22 mouse cellular contexts compared by ENCODE assay signal in genomic region chr6:120868824-120869223, GRCm38 (mm10). TPM values are rescaled to one million over a fixed set of nuclear protein-coding genes. Genes with fewer than 3 reads are reported as not detected.
DNase-seq lines count a peak whose midpoint lies in the region; ATAC-seq and TF ChIP-seq lines count a peak whose summit lies in the region.
"Had no signal": no experiment of that assay in that cellular context is flagged by ENCODE, and none has a peak within 500 bp of the region (broad histone marks: within the 10 kb centered on the region; RNA-seq: fewer than 3 reads in every experiment).

No protein-coding gene starts in this region.

- no peak for TF ChIP-seq POLR2A in embryonic fibroblast, embryonic 13.5 days (IDR thresholded peaks at IDR 0.05; ENCODE audit: low read depth, low read length)

- peaks cover 35% of the 10 kb centered on the region for H3K36me3 ChIP-seq in embryonic facial prominence, embryonic 14.5 days (ENCODE audit: control insufficient read depth, insufficient read depth, low read length)
- peaks cover 54% of the 10 kb centered on the region for H3K36me3 ChIP-seq in embryonic facial prominence, embryonic 10.5 days (replicated peaks)

- peak; percentile 17 for DNase-seq in embryonic facial prominence, embryonic 14.5 days (ENCODE audit: low spot score)
- no peak for DNase-seq in embryonic facial prominence, embryonic 10.5 days (ENCODE audit: low spot score)
- DNase-seq in left cerebral cortex, postnatal 14 days (ENCODE audit: low spot score in 2 of 2): peak; percentile 61 to 88
- no peak for DNase-seq in left cerebral cortex, postnatal 4 days
- peak; percentile 61 for DNase-seq in right cerebral cortex, postnatal 4 days
- DNase-seq in urinary bladder, postnatal 36 days (ENCODE audit: low spot score in 2 of 2): no peak
- no peak for DNase-seq in lung, postnatal 4 days
- DNase-seq: cerebellum, adult 9-10 months; gastrocnemius, postnatal 10 days; heart, adult 18-20 months; kidney, postnatal 4 days; midbrain, embryonic 14.5 days; thymus, postnatal 14 days had no signal

- no peaks in the 10 kb centered on the region for H3K4me1 ChIP-seq in embryonic facial prominence, embryonic 14.5 days (ENCODE audit: control insufficient read depth, insufficient read depth, low read length)
- H3K4me1 ChIP-seq in embryonic facial prominence, embryonic 10.5 days: no peaks in the 10 kb centered on the region
- peaks cover 19% of the 10 kb centered on the region for H3K4me1 ChIP-seq in embryonic fibroblast, embryonic 13.5 days (ENCODE audit: control insufficient read depth, insufficient read depth, low read length)
- H3K4me1 ChIP-seq: limb, embryonic 12.5 days had no signal

- no peaks in the 10 kb centered on the region for H3K27me3 ChIP-seq in embryonic facial prominence, embryonic 14.5 days (replicated peaks; ENCODE audit: control insufficient read depth, insufficient read depth, low read length)
- H3K27me3 ChIP-seq in embryonic facial prominence, embryonic 10.5 days (replicated peaks; ENCODE audit: low read depth, poor library complexity, severe bottlenecking): no peaks in the 10 kb centered on the region
- H3K27me3 ChIP-seq: CH12.LX; heart, embryonic 15.5 days; limb, embryonic 12.5 days; liver, embryonic 15.5 days had no signal

- no peak overlapping the region for H3K9ac ChIP-seq in embryonic facial prominence, embryonic 14.5 days (ENCODE audit: low read depth, low read length)
- H3K9ac ChIP-seq: heart, embryonic 15.5 days; limb, embryonic 12.5 days; liver, embryonic 15.5 days had no signal

- intact Hi-C loops in left cerebral cortex, postnatal 14 days (cut with DNase I): no loop called here
- intact Hi-C loops in left cerebral cortex, postnatal 4 days (cut with DNase I): no loop called here

- no peaks in the 10 kb centered on the region for H3K9me3 ChIP-seq in embryonic facial prominence, embryonic 14.5 days (ENCODE audit: control insufficient read depth, low read length)
- no peaks in the 10 kb centered on the region for H3K9me3 ChIP-seq in embryonic facial prominence, embryonic 10.5 days
- H3K9me3 ChIP-seq: heart, embryonic 15.5 days; limb, embryonic 12.5 days; liver, embryonic 15.5 days had no signal

- no peak overlapping the region for H3K4me2 ChIP-seq in embryonic facial prominence, embryonic 14.5 days (ENCODE audit: low read depth, low read length)
- H3K4me2 ChIP-seq: heart, embryonic 15.5 days; limb, embryonic 12.5 days; liver, embryonic 15.5 days had no signal

- ATAC-seq in embryonic facial prominence, embryonic 14.5 days (ENCODE audit: low read depth): no peak
- ATAC-seq: forebrain, embryonic 16.5 days; hindbrain, embryonic 16.5 days; intestine, embryonic 16.5 days; lung, postnatal 0 days had no signal

- no peak overlapping the region for H3K27ac ChIP-seq in embryonic facial prominence, embryonic 14.5 days (replicated peaks; ENCODE audit: low read depth, low read length)
- no peak overlapping the region for H3K27ac ChIP-seq in embryonic facial prominence, embryonic 10.5 days (replicated peaks)
- peak overlapping the region; percentile 58 for H3K27ac ChIP-seq in embryonic fibroblast, embryonic 13.5 days (ENCODE audit: insufficient read depth, low read length)
- H3K27ac ChIP-seq: heart, embryonic 15.5 days; limb, embryonic 12.5 days; liver, embryonic 15.5 days had no signal

- H3K4me3 ChIP-seq in embryonic facial prominence, embryonic 14.5 days (ENCODE audit: low read depth, low read length): no peak overlapping the region
- no peak overlapping the region for H3K4me3 ChIP-seq in embryonic facial prominence, embryonic 10.5 days
- no peak overlapping the region for H3K4me3 ChIP-seq in embryonic fibroblast, embryonic 13.5 days (ENCODE audit: insufficient read depth, low read length)
- H3K4me3 ChIP-seq: heart, embryonic 15.5 days; limb, embryonic 12.5 days; liver, embryonic 15.5 days had no signal

- TF ChIP-seq CTCF in embryonic fibroblast, embryonic 13.5 days (IDR thresholded peaks at IDR 0.05; ENCODE audit: borderline replicate concordance, insufficient read depth, low read length): no peak

- 48% methylated on average over 1 of the region's 1 CpGs for WGBS in embryonic facial prominence, embryonic 14.5 days
- 71% methylated on average over 1 of the region's 1 CpGs for WGBS in embryonic facial prominence, embryonic 10.5 days

RNA-seq across cellular contexts. Expression of gene Bcl2l13, which starts 32.8 kb away (rescaled TPM):
- 26.2 and 33.3 TPM in 2 replicates for polyA plus RNA-seq in embryonic facial prominence, embryonic 14.5 days (2014; fragmentation: Nextera tagmentation; extraction: Ambion mirVana)
- 45.1 and 49.7 TPM in 2 replicates for polyA plus RNA-seq in embryonic facial prominence, embryonic 10.5 days (2016; fragmentation: Nextera tagmentation; extraction: Ambion mirVana)
- 10 to 100 TPM; 41.8 to 44.5 TPM for total RNA-seq in left cerebral cortex, postnatal 14 days (2021)
- 10 to 100 TPM; 38.0 to 40.8 TPM for total RNA-seq in left cerebral cortex, postnatal 4 days (2021)
- polyA plus RNA-seq in embryonic fibroblast, embryonic 13.5 days (2011; ENCODE audit: insufficient read length, low read depth, missing spikeins): 25.4 and 27.4 TPM in 2 replicates

RNA-seq across cellular contexts. Expression of gene Atp6v1e1, which starts 46.2 kb away (rescaled TPM):
- 128 and 141 TPM in 2 replicates for polyA plus RNA-seq in embryonic facial prominence, embryonic 14.5 days (2014; fragmentation: Nextera tagmentation; extraction: Ambion mirVana)
- 116 and 117 TPM in 2 replicates for polyA plus RNA-seq in embryonic facial prominence, embryonic 10.5 days (2016; fragmentation: Nextera tagmentation; extraction: Ambion mirVana)
- 100 to 1,000 TPM; 515 to 524 TPM for total RNA-seq in left cerebral cortex, postnatal 14 days (2021)
- total RNA-seq in left cerebral cortex, postnatal 4 days (2021): 100 to 1,000 TPM; 267 to 273 TPM
- 203 and 221 TPM in 2 replicates for polyA plus RNA-seq in embryonic fibroblast, embryonic 13.5 days (2011; ENCODE audit: insufficient read length, low read depth, missing spikeins)

RNA-seq across cellular contexts. Expression of gene Bid, which starts 47.8 kb away (rescaled TPM):
- polyA plus RNA-seq in embryonic facial prominence, embryonic 14.5 days (2014; fragmentation: Nextera tagmentation; extraction: Ambion mirVana): 13.4 and 18.2 TPM in 2 replicates
- 16.8 and 19.4 TPM in 2 replicates for polyA plus RNA-seq in embryonic facial prominence, embryonic 10.5 days (2016; fragmentation: Nextera tagmentation; extraction: Ambion mirVana)
- 10 to 100 TPM; 10.7 to 12.7 TPM for total RNA-seq in left cerebral cortex, postnatal 14 days (2021)
- 10 to 100 TPM; 18.8 to 22.4 TPM for total RNA-seq in left cerebral cortex, postnatal 4 days (2021)
- polyA plus RNA-seq in embryonic fibroblast, embryonic 13.5 days (2011; ENCODE audit: insufficient read length, low read depth, missing spikeins): 21.7 TPM in 2 replicates

Comparison
In these comparisons a context has a peak if more than half of its experiments do, and no peak if none do; other contexts are left out.
1. DNase-seq: peak in embryonic facial prominence, embryonic 14.5 days (single experiment), left cerebral cortex, postnatal 14 days (2 of 2) and right cerebral cortex, postnatal 4 days (single experiment); none in embryonic facial prominence, embryonic 10.5 days (single experiment), left cerebral cortex, postnatal 4 days (single experiment), urinary bladder, postnatal 36 days (0 of 2) and lung, postnatal 4 days (0 of 2).